Mouse (Mus musculus) layer of hippocampus, postnatal 36 days (tissue): ENCODE measurements around the gene Usp28. TPM values are rescaled to one million over a fixed set of nuclear protein-coding genes. Genes with fewer than 3 reads are reported as not detected.
"Not testable (repeated sequence)": the region's sequence is repeated elsewhere in the genome, so short reads cannot be mapped to it uniquely, and the experiment has no call there.

Experiments used
- DNase-seq, 2 experiments: peaks; one replicate each; pipeline ENCODE4 v3.0.0; 2022
- total RNA-seq, 2 experiments: library from RNA; stranded (reverse); gene quantifications; 2 replicates each; pipeline ENCODE4 v1.2.3; 2021

Usp28 gene
- total RNA-seq = 10 to 100 TPM; 36.4 to 36.8 TPM

GRCm38 (mm10) chr9:48984845-48985707 is at the start of gene Usp28:
Gene Usp28 (plus strand): TSS chr9:48985375.
- DNase-seq = peak; percentile 98

GRCm38 (mm10) chr9:48942349-48942748 is 42.8 kb upstream of the Usp28 start:
- no peak for DNase-seq

DNA sequence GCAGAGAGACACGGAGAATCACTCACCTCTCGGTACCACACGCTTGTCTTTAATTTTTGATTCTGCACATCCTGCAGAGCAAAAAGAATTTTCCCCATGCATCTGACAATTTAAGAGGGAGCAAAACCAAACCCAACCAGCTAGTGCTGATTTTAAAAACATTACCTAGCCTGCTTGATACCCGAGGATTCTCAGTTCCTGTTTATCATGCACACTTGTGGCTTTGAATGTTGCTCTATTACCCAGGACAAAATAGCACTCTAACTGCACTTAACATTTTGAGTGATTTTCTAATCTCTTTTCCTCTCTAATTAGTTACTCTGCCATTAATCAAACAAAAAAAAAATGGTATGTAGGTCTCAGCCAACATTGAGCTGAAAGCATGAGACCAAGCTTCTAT is 37.6 kb upstream of the Usp28 start:
- no peak for DNase-seq

DNA sequence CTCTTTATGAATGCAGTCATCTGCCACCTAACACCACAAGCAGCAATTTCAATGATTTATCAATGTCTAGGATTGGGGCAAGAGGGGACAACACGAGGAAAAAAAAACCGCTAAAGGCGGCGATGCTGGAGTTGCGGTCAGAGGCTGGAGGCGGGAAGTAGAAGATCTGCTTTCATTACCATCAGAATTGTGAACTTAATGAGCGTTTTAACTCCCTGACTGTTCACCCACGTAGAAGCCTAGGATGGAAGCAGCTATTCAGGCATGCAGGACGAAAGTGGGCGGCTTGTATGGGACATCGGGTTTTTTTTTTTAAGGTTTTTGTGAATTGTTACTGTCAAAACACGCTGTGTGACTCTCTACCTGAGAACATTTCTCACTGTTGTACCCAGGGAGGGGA is 23.9 kb upstream of the Usp28 start:
- DNase-seq = no peak

DNA sequence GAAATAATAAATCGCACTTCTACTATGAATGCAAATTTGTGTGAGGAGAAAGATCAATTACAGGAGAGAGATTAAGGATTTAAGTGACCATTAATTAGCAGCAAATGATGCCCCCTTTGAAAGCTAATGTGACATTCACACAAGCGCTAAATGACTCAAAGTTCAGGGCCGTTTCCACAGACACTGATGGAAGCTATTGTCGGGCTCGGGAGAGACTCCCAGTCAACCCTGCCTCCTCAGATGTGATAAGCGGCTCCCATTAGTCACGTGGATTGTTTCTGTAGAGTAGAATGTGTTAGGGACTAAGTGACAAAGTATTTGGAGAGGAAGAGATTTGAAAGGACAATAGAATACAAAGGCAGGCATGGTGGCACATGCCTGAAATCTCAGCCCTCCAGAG is 23.0 kb upstream of the Usp28 start:
- no peak for DNase-seq

- DNase-seq = no peak
These were observed 20.6 kb upstream of the Usp28 start, which contains the start of gene Htr3b for GRCm38 (mm10) chr9:48964587-48965040. Gene Htr3b (minus strand): TSS chr9:48964990.

- peak; percentile 15 to 53 for DNase-seq
These were observed 12.7 kb upstream of the Usp28 start for GRCm38 (mm10) chr9:48972494-48972893.

DNA sequence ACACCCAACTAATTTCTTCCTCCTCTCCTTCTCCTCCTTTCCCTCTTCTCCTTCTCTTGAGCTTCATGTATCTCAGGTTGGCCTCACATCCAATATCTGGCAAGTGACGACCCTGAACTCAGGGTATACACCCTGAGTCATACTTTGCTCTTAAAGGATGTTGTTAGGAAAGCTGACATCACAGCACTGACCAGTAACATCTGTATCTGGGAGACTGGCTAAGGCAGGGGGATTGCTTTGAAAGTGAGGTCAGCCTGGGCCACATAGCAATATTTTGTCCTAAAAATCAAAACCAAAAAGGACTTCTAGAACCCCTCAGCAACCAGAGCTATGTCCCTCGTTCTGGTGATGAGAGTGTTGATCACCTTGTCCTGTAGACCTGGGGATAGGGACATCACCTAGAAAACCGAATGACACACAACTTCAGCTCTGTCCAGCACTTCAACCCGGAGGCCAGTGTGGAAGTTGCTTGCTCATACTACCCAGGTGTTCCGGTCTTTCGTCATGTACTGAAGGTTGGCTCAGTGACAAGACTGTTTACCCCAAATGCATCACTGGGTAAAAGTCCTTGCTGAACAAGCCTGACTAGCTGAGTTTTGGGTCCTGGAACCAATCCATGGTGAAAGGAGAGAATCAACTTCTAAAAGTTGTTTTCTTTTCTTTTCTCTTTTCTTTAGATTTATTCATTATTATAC is 8.4 kb upstream of the Usp28 start:
- no peak for DNase-seq

DNA sequence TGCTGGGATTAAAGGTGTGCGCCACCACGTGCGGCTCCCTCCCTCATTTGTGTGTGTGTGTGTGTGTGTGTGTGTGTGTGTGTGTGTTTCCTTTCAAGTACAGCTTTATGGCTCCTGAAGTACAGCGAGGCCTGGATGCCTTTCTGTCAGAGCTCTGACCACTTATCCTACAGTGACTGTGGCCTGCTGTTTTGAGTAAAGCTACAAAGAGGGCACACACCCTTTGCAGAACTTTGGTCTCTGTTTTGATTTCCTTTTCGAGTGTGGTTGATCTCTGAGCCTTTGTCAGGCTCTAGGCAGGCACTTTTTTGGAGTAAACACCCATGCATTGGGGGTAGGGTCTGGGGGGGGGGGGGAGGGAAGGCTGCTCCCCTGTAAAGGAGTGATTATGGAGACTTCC is 4.8 kb upstream of the Usp28 start:
- no peak for DNase-seq

DNA sequence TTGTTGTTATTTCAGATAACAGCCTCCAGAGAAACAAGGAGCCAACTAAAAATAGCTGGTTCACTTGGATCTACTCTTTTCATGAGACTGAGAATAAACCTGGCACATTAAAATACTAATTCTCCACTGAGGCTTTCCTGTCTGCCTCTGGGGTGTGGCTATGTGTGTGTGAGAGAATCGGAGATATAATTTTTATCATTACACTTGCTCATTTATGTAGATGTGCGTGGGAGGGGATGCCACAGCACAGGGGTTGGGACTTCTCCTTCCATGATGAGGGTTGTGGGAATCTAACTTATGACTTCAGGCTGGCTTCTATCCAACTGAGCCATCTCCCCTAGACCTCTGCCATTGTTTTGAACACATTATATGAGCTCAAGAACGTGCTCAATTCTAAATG is 4.4 kb upstream of the Usp28 start:
- DNase-seq = no peak

- no peak for DNase-seq
These were observed 3.3 kb upstream of the Usp28 start for GRCm38 (mm10) chr9:48981827-48982226.

- DNase-seq = not testable (repeated sequence)
These were observed 1.4 kb upstream of the Usp28 start for GRCm38 (mm10) chr9:48983801-48984200.

DNA sequence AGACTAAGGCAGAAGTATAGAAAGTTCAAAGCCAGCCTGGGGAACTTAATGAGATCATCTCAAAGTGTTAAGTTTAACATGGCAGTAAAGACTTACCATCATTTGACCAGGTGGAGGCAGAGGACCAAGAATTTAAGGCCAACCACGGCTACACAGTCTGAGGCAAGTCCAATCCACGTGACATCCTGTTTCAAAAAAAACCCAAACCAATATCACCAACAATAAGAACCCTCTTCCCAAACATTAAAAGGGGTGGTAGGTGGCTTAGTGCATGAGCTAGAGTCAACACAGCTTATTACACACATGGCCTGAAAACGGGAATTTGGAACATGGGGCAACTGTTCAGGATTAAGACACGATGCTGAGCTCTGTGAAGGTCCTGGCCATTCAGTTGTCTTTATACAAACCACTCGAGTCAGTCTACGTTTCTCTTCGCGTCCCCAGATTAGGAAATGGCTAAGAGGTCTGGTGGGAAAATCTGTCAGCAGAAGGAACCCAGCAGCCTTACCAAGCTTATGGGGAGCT is 793 bp upstream of the Usp28 start:
- no peak for DNase-seq

DNA sequence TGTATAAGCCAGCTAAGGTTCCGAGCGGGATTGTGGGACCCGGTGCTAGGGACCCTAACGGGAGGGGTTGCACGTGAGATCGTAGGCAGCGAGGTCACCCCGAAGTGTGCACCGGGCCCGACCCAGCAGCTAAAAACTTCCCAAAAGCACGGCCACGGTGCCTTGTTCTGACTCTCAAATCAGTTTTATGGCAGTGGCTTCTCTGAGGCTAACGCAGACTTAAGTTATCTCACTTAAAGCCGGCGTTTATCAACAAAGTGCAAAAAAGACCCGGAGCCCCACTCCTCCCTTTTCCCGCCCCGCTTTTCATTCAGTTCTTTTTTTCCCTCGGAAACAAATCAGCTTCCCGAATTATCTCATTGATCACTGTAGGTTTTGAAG is 523 bp downstream of the Usp28 start:
- DNase-seq = no peak

DNA sequence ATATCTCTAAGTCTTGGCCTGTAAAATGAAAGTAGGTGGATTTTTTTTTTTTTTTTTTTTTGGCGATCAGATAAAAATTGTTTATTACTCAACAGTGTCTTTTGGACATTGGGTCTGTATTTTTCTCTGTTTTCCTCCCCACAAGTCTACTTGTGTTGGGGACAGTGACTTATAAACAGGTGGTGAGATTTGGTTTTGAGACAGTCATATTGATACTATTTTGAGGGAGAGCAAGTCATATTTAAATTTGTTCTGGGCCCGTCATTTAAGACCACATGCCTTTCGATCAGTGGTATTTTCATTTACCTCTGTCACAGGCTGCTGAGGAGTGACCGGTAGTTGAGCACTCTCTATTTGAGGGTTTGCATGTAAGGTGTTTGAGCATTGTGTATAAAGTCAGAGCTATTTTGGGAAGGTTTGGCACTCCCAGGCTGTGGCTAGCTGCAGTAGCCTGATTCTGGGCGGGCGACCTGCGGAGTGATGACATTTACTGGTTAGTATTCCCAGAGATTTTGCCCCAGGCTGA is 1.5 kb downstream of the Usp28 start:
- DNase-seq = no peak

DNA sequence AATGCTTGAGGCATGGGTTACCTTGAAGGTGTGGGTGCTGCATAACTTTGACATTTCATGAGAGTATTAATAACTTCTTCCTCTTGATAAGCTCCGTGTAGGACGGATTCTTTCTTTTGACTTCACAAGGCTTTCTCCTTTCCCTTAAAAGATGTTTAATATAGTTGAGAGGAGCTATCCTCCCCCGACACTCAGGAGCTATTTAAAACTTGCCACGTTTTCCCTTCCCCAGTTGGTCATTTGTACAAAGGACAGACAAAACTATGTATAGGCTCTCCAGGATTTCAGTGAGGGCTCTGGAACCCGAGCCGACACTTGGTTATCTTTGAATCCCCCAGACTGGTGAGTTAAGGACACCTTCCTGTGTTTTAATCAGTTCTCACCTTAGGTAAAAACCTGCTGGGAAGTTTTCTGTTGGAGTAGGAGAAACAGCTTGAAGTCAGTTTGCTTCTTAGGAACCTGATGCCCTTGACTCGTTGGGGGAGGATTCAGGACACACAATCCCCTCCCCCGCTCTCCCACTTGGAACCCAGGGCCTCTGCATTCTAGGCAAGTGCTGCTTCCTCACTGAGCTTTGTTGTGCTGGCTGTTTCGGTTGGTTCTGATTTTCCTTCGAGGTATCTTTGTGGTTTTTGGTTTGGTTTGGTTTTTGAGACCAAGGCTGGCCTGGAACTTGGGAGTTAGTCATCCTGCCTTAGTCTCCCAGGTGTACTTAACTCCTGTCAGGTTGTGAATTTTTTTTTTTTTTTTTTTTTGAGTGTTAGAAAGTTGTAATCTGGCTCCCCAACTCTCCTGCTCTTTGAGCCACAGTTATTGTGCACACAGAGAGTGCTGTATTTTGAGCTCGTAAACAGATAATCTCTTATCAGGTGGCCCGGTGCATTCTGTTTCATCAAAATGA is 2.3 kb downstream of the Usp28 start:
- DNase-seq = no peak

- no peak for DNase-seq
These were observed 6.5 kb downstream of the Usp28 start for GRCm38 (mm10) chr9:48991671-48992070.

- DNase-seq = no peak
These were observed 9.6 kb downstream of the Usp28 start for GRCm38 (mm10) chr9:48994779-48995178.

DNA sequence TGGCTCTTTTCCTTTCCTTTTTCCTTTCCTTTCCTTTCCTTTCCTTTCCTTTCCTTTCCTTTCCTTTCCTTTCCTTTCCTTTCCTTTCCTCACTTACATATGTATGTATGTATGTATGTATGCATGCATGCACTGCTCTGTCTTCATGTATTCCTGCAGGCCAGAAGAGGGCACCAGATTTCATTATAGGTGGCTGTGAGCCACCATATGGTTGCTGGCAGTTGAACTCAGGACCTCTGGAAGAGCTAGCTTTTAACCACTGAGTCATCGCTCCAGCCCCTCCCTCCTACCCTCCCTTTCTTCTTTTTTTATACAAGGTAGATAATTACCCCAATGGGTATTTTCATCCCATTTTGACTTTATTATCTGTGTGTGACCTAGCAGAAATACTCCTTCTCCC is 10.6 kb downstream of the Usp28 start:
- no peak for DNase-seq

DNA sequence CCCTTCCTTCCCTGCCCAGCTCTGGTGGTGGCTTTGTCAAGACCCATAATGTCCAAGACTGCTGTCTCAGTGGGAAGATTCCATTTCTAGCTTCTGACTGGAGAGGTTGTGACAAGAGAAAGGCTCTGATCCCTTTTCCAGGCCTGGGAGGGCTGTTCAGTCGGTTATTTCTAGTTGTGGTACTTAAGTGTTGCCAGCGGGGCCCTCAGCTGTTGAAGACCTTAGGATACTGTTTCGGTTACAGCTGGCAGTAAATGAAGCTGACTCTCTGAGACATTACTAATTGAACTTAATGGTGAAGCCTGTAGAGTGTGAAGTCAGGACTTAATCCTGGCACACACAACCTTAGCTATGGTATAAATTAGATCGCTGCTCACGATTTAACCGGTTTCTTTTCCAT is 14.1 kb downstream of the Usp28 start:
- no peak for DNase-seq

GRCm38 (mm10) chr9:49015824-49016223 is 30.6 kb downstream of the Usp28 start:
- DNase-seq = no peak

- DNase-seq = no peak
These were observed 36.1 kb downstream of the Usp28 start for GRCm38 (mm10) chr9:49021289-49021688.
